Mouse (Mus musculus): ENCODE measurements around the gene Fam83g.

- no peak for TF ChIP-seq GATA1 (IDR thresholded peaks at IDR 0.05; ENCODE audit: borderline replicate concordance, low read length)
- no peak for TF ChIP-seq CTCF (IDR thresholded peaks at IDR 0.05; ENCODE audit: low read depth, low read length)
- no peak for TF ChIP-seq GATA2 (IDR thresholded peaks at IDR 0.05; ENCODE audit: borderline replicate concordance, low read depth, low read length)
- no peak for TF ChIP-seq POLR2AphosphoS5 (IDR thresholded peaks at IDR 0.05; ENCODE audit: insufficient replicate concordance, low read depth, low read length)
Measured at GRCm38 (mm10) chr11:61660001-61660400, 23.9 kb upstream of the Fam83g start.
